Mouse (Mus musculus): ENCODE results near the gene Prpf3.
A peak's percentile ranks its signal among the peaks of the same experiment; 100 is the strongest.
"Not testable (repeated sequence)": the region's sequence is repeated elsewhere in the genome, so short reads cannot be mapped to it uniquely, and the experiment has no call there.

Prpf3 gene

GRCm38 (mm10) chr3:95881979-95882815 lies 26.5 kb upstream of the Prpf3 start, which contains the start of gene Ciart:
Gene Ciart (minus strand): TSS chr3:95882251.
- DNase-seq (ENCODE audit: inconsistent age in 2 of 2, low spot score in 1 of 2) = peak; percentile 98

- DNase-seq (ENCODE audit: inconsistent age in 2 of 2, low spot score in 1 of 2) = no peak
These were observed 23.4 kb upstream of the Prpf3 start for GRCm38 (mm10) chr3:95879063-95879462.

GRCm38 (mm10) chr3:95872048-95872447 lies 16.4 kb upstream of the Prpf3 start:
- peak in 1 of 2 experiments; percentile 44 for DNase-seq (ENCODE audit: inconsistent age in 2 of 2, low spot score in 1 of 2)

GRCm38 (mm10) chr3:95871392-95871867 lies 15.7 kb upstream of the Prpf3 start, which contains the start of gene Mrps21:
Gene Mrps21 (minus strand): TSS chr3:95871519.
- DNase-seq (ENCODE audit: inconsistent age in 2 of 2, low spot score in 1 of 2) = peak; percentile 93 to 96

GRCm38 (mm10) chr3:95870976-95871375 lies 15.3 kb upstream of the Prpf3 start:
- no peak for DNase-seq (ENCODE audit: inconsistent age in 2 of 2, low spot score in 1 of 2)

- no peak for DNase-seq (ENCODE audit: inconsistent age in 2 of 2, low spot score in 1 of 2)
These were observed 11.7 kb upstream of the Prpf3 start for GRCm38 (mm10) chr3:95867408-95867807.

- no peak for DNase-seq (ENCODE audit: inconsistent age in 2 of 2, low spot score in 1 of 2)
These were observed 10.4 kb upstream of the Prpf3 start for GRCm38 (mm10) chr3:95866071-95866470.

- DNase-seq (ENCODE audit: inconsistent age in 2 of 2, low spot score in 1 of 2) = no peak
These were observed 9.9 kb upstream of the Prpf3 start for GRCm38 (mm10) chr3:95865571-95865970.

- DNase-seq (ENCODE audit: inconsistent age in 2 of 2, low spot score in 1 of 2) = peak in 1 of 2 experiments; percentile 56
These were observed 9.4 kb upstream of the Prpf3 start for GRCm38 (mm10) chr3:95865050-95865449.

GRCm38 (mm10) chr3:95863578-95863977 lies 7.9 kb upstream of the Prpf3 start:
- no peak for DNase-seq (ENCODE audit: inconsistent age in 2 of 2, low spot score in 1 of 2)

GRCm38 (mm10) chr3:95861796-95862195 lies 6.1 kb upstream of the Prpf3 start:
- DNase-seq (ENCODE audit: inconsistent age in 2 of 2, low spot score in 1 of 2) = peak; percentile 61 to 93

- DNase-seq (ENCODE audit: inconsistent age in 2 of 2, low spot score in 1 of 2) = peak in 1 of 2 experiments; percentile 45
These were observed 5.5 kb upstream of the Prpf3 start for GRCm38 (mm10) chr3:95861216-95861615.

- peak in 1 of 2 experiments; percentile 44 for DNase-seq (ENCODE audit: inconsistent age in 2 of 2, low spot score in 1 of 2)
These were observed 4.6 kb upstream of the Prpf3 start for GRCm38 (mm10) chr3:95860323-95860722.

GRCm38 (mm10) chr3:95858278-95858677 lies 2.6 kb upstream of the Prpf3 start:
- not testable (repeated sequence) for DNase-seq (ENCODE audit: inconsistent age in 2 of 2, low spot score in 1 of 2)

GRCm38 (mm10) chr3:95857050-95857449 lies 1.4 kb upstream of the Prpf3 start:
- DNase-seq (ENCODE audit: inconsistent age in 2 of 2, low spot score in 1 of 2) = not testable (repeated sequence)

GRCm38 (mm10) chr3:95856115-95856514 lies 430 bp upstream of the Prpf3 start:
- DNase-seq (ENCODE audit: inconsistent age in 2 of 2, low spot score in 1 of 2) = no peak

- no peak for DNase-seq (ENCODE audit: inconsistent age in 2 of 2, low spot score in 1 of 2)
These were observed 4.4 kb downstream of the Prpf3 start for GRCm38 (mm10) chr3:95851317-95851716.

- DNase-seq (ENCODE audit: inconsistent age in 2 of 2, low spot score in 1 of 2) = no peak
These were observed 5.1 kb downstream of the Prpf3 start for GRCm38 (mm10) chr3:95850611-95851010.

GRCm38 (mm10) chr3:95842503-95843214 lies 13.0 kb downstream of the Prpf3 start:
- no peak for DNase-seq (ENCODE audit: inconsistent age in 2 of 2, low spot score in 1 of 2)

GRCm38 (mm10) chr3:95839250-95839649 lies 16.4 kb downstream of the Prpf3 start:
- no peak for DNase-seq (ENCODE audit: inconsistent age in 2 of 2, low spot score in 1 of 2)

GRCm38 (mm10) chr3:95829053-95829452 lies 26.6 kb downstream of the Prpf3 start:
- no peak for DNase-seq (ENCODE audit: inconsistent age in 2 of 2, low spot score in 1 of 2)

- no peak for DNase-seq (ENCODE audit: inconsistent age in 2 of 2, low spot score in 1 of 2)
These were observed 29.4 kb downstream of the Prpf3 start for GRCm38 (mm10) chr3:95826275-95826674.

Data from adrenal gland, adult (tissue).